Mouse (Mus musculus): ENCODE data around the gene Slc22a23. TPM values are rescaled to one million over a fixed set of nuclear protein-coding genes. Genes with fewer than 3 reads are reported as not detected.

Gene Slc22a23
- polyA plus RNA-seq, 2 experiments: 6.4 to 16.6 TPM

- Histone ChIP-seq H3K4me3 (replicated peaks; ENCODE audit: low read length) (no peak overlapping the region), H3K27ac (replicated peaks; ENCODE audit: low read depth, low read length) (no peak overlapping the region), H3K9ac (ENCODE audit: low read depth, low read length, severe bottlenecking) (no peak overlapping the region), H3K36me3 (ENCODE audit: control insufficient read depth, insufficient read depth, low read length) (no peaks in the 10 kb centered on the region), H3K4me2 (replicated peaks; ENCODE audit: low read depth, low read length, severe bottlenecking) (no peak overlapping the region), H3K27me3 (ENCODE audit: control insufficient read depth, insufficient read depth, low read length) (no peaks in the 10 kb centered on the region), H3K4me1 (ENCODE audit: control insufficient read depth, insufficient read depth, low read length) (no peaks in the 10 kb centered on the region), H3K9me3 (ENCODE audit: control insufficient read depth, low read length) (no peaks in the 10 kb centered on the region)
- DNase-seq (ENCODE audit: low spot score): no peak
- TF ChIP-seq POLR2A (IDR thresholded peaks at IDR 0.05; ENCODE audit: borderline replicate concordance, extremely low read depth, insufficient read depth, insufficient read length): no peak
- WGBS: 29% methylated on average over 1 of the region's 1 CpGs
- ATAC-seq (ENCODE audit: low FRiP score, low read depth): no peak
Observed at GRCm38 (mm10) chr13:34365226-34365625, 20.2 kb upstream of the Slc22a23 start.

GRCm38 (mm10) chr13:34355656-34356055 is 10.7 kb upstream of the Slc22a23 start:
- no peaks in the 10 kb centered on the region for H3K27me3 ChIP-seq (ENCODE audit: control insufficient read depth, insufficient read depth, low read length)
- H3K4me2 ChIP-seq (replicated peaks; ENCODE audit: low read depth, low read length, severe bottlenecking): no peak overlapping the region
- no peak overlapping the region for H3K4me3 ChIP-seq (replicated peaks; ENCODE audit: low read length)
- H3K9me3 ChIP-seq (ENCODE audit: control insufficient read depth, low read length): no peaks in the 10 kb centered on the region
- ATAC-seq (ENCODE audit: low FRiP score, low read depth) (no peak), DNase-seq (ENCODE audit: low spot score) (no peak)
- TF ChIP-seq POLR2A (IDR thresholded peaks at IDR 0.05; ENCODE audit: borderline replicate concordance, extremely low read depth, insufficient read depth, insufficient read length): no peak
- H3K36me3 ChIP-seq (ENCODE audit: control insufficient read depth, insufficient read depth, low read length): no peaks in the 10 kb centered on the region
- no peak overlapping the region for H3K9ac ChIP-seq (ENCODE audit: low read depth, low read length, severe bottlenecking)
- WGBS: 91% methylated on average over 5 of the region's 5 CpGs
- H3K27ac ChIP-seq (replicated peaks; ENCODE audit: low read depth, low read length): no peak overlapping the region
- H3K4me1 ChIP-seq (ENCODE audit: control insufficient read depth, insufficient read depth, low read length): no peaks in the 10 kb centered on the region

DNA sequence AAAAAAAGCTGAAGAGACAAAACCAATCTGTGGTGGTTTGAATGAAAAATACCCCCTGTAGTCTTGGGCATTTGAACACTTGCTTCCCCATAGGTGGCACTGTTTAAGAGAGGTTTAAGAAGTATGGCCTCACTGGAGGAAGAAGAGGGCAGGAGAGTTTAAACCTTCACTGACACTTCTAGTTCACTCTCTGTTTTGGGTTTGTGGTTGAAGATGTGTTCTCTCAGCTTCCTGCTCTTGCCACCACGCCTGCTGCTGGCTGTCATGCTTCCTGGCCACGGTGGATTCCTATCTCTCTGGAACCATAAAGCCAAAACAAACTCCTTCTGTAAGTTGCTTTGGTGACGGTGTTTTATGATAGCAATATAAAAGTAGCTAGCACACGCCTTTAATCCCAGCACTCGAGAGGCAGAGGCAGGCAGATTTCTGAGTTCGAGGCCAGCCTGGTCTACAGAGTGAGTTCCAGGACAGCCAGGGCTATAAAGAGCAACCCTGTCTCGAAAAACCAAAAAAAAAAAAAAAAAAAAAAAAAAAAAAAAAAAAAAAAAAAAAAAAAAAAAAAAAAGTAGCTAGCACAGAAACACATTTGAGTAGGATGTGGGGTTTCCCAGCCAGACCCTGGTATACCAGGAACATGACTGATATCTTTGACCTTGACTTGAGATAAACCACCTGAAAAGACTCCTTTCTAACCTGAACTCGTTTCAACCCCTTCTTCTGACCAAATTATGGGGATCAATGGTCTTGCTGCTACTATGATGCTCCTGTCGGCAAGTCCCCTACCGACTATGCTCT is 10.0 kb upstream of the Slc22a23 start:
- no peak for DNase-seq (ENCODE audit: low spot score)
- no peak overlapping the region for H3K4me2 ChIP-seq (replicated peaks; ENCODE audit: low read depth, low read length, severe bottlenecking)
- H3K27me3 ChIP-seq (ENCODE audit: control insufficient read depth, insufficient read depth, low read length): no peaks in the 10 kb centered on the region
- ATAC-seq (ENCODE audit: low FRiP score, low read depth): no peak
- no peaks in the 10 kb centered on the region for H3K9me3 ChIP-seq (ENCODE audit: control insufficient read depth, low read length)
- H3K4me1 ChIP-seq (ENCODE audit: control insufficient read depth, insufficient read depth, low read length): no peaks in the 10 kb centered on the region
- no peak overlapping the region for H3K9ac ChIP-seq (ENCODE audit: low read depth, low read length, severe bottlenecking)
- H3K36me3 ChIP-seq (ENCODE audit: control insufficient read depth, insufficient read depth, low read length): no peaks in the 10 kb centered on the region
- no peak for TF ChIP-seq POLR2A (IDR thresholded peaks at IDR 0.05; ENCODE audit: borderline replicate concordance, extremely low read depth, insufficient read depth, insufficient read length)
- no peak overlapping the region for H3K27ac ChIP-seq (replicated peaks; ENCODE audit: low read depth, low read length)
- no peak overlapping the region for H3K4me3 ChIP-seq (replicated peaks; ENCODE audit: low read length)
- WGBS: 78% methylated on average over 10 of the region's 10 CpGs

- ATAC-seq (ENCODE audit: low FRiP score, low read depth) (no peak), DNase-seq (ENCODE audit: low spot score) (peak; percentile 52)
- H3K4me1 ChIP-seq (ENCODE audit: control insufficient read depth, insufficient read depth, low read length): no peaks in the 10 kb centered on the region
- H3K4me2 ChIP-seq (replicated peaks; ENCODE audit: low read depth, low read length, severe bottlenecking): no peak overlapping the region
- no peak overlapping the region for H3K4me3 ChIP-seq (replicated peaks; ENCODE audit: low read length)
- H3K27ac ChIP-seq (replicated peaks; ENCODE audit: low read depth, low read length): no peak overlapping the region
- no peaks in the 10 kb centered on the region for H3K36me3 ChIP-seq (ENCODE audit: control insufficient read depth, insufficient read depth, low read length)
- 53% methylated on average over 7 of the region's 7 CpGs for WGBS
- no peaks in the 10 kb centered on the region for H3K27me3 ChIP-seq (ENCODE audit: control insufficient read depth, insufficient read depth, low read length)
- TF ChIP-seq POLR2A (IDR thresholded peaks at IDR 0.05; ENCODE audit: borderline replicate concordance, extremely low read depth, insufficient read depth, insufficient read length): no peak
- no peaks in the 10 kb centered on the region for H3K9me3 ChIP-seq (ENCODE audit: control insufficient read depth, low read length)
- H3K9ac ChIP-seq (ENCODE audit: low read depth, low read length, severe bottlenecking): no peak overlapping the region
Observed at GRCm38 (mm10) chr13:34353241-34353640, 8.3 kb upstream of the Slc22a23 start.

- H3K27ac ChIP-seq (replicated peaks; ENCODE audit: low read depth, low read length): no peak overlapping the region
- H3K9me3 ChIP-seq (ENCODE audit: control insufficient read depth, low read length): no peaks in the 10 kb centered on the region
- no peaks in the 10 kb centered on the region for H3K27me3 ChIP-seq (ENCODE audit: control insufficient read depth, insufficient read depth, low read length)
- no peaks in the 10 kb centered on the region for H3K4me1 ChIP-seq (ENCODE audit: control insufficient read depth, insufficient read depth, low read length)
- no peak overlapping the region for H3K4me3 ChIP-seq (replicated peaks; ENCODE audit: low read length)
- no peak overlapping the region for H3K9ac ChIP-seq (ENCODE audit: low read depth, low read length, severe bottlenecking)
- no peak for DNase-seq (ENCODE audit: low spot score)
- no peak for TF ChIP-seq POLR2A (IDR thresholded peaks at IDR 0.05; ENCODE audit: borderline replicate concordance, extremely low read depth, insufficient read depth, insufficient read length)
- ATAC-seq (ENCODE audit: low FRiP score, low read depth): no peak
- no peak overlapping the region for H3K4me2 ChIP-seq (replicated peaks; ENCODE audit: low read depth, low read length, severe bottlenecking)
- H3K36me3 ChIP-seq (ENCODE audit: control insufficient read depth, insufficient read depth, low read length): no peaks in the 10 kb centered on the region
Observed at GRCm38 (mm10) chr13:34351437-34351836, 6.5 kb upstream of the Slc22a23 start.
